Mouse (Mus musculus) heart, adult 9 months (tissue): ENCODE measurements around the gene Cyp2t4.

ENCODE experiments used
- DNase-seq, 2 experiments: peaks; one replicate each; pipeline ENCODE4 v3.0.0; 2022; ENCODE audit warnings: low spot score in 2 of 2

Cyp2t4 gene

DNA sequence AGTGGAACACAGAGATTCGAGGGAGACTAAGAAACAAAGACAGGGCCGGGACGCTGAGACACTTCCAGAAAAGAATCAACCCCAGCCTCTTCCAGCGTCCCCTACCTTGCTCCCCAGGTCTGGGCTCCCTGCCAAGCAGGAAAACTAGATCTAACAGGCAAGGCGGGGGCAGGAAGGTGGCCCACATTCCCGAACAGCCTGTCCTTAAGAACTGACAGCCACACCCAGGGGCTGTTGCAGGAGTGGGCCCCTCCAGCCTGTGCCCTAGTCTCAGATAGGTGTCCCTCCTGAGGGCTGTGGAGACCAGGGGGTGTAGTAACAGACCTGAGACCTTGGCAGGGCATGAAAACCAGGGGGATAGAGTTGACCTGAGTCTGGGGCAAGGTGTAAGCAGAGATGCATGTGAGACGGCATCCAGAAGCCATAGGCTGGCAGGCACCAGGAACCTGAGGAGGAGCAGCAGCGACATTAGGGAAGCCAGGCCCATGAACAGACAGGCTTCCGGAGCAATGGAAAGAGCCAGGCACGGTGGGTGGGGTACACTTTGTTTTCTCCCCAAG is at the start of gene Cyp2t4:
Gene Cyp2t4, plus strand, starts transcription at position 510 of the 560 bp plus-strand sequence.
- DNase-seq, result peak in 1 of 2 experiments; percentile 53

DNA sequence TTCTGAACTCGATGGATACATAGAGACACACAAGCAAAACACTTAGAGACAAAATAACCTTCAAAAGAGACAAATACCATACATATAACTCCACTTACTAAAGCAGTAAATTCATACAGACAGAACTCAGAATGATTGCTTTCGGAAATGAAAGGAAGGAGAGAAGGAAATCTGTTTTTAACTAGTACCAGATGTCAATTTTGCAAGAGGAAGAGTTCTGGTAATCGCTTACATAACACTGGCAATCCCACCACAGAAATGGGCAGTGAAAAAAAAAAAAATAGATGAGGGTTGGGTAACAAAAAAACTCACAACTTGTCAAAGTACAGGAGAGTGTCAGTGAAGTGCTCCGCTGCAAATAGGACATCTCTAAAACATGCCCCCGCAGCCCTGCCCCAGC is 48.6 kb upstream of the Cyp2t4 start:
- no peak for DNase-seq

DNA sequence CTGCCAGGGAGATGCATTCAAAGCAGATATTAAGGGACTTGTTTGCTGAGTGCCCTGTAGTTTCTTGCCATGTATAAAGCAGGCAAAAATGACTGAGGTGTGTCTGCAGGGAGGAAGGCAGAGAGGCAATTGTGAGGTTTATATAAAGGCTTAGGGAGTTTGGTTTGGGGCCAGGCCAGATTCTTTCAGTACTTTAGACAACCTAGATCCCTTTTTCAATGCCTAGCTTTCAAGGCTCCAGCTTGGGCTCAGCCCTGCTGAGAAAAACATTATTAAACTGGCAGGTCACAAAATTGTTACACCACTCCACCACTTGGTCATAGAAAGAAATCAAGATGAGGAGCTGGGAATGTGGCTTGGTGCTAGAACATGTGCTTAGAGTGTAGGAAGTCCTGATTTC is 43.2 kb upstream of the Cyp2t4 start:
- DNase-seq, result no peak

DNA sequence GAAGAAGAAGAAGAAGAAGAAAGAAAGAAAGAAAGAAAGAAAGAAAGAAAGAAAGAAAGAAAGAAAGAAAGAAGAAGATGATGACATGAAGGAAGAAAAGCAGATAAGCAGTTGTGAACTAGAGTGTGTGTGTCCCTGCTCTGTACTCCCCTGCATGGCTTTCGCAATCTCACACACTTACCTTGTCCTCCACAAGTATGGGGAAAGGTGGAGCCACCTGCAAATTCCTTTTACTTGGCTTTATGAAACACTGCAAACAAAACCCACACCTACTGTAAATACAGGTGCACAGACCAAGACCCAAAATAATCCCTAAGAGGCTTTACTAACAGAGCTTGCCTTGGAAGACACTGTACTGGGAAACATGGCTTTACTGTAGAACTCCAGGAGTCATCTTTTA is 42.5 kb upstream of the Cyp2t4 start:
- DNase-seq, result no peak

DNA sequence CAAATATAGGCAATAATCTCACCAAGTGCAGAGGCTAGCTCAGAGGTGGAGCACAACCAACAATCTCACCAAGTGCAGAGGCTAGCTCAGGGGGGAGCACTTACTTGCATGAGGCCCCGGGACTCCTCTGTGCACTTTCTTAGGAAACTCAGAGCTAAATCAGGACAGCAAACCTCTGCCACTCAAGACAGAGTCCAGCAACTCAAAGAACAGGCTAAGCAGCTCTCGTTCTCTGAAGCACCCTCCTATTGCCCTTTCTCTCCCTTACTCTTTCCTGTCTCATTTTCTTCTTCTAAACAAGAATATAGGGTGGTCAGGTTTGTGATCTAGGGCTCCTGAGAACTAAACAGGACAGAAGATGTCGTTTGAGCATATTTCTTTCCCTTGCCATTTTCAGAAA is 41.5 kb upstream of the Cyp2t4 start:
- DNase-seq, result no peak

DNA sequence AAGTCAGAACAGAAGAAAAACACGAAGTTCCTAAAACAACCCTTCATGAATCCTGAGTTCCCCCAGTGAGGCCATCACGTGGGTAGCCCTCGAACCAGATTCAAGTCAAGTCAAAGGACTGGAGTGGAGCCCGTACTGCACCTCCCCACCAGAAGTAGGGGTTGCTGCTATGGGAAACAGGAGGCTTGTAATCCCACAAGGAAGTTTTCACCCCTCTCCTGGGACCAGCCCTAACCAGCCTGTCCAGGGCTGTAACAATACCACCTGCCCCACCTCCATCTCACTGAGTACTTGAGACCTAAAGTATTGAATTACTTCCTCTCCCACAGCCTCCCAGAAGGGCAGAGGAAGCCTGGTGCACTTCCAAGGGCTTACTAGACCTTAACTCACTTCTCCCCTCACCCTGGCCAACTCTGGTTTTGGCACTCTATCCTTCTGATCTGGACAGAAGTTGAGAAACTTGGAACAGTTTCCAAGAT is 35.4 kb upstream of the Cyp2t4 start:
- peak; percentile 30 to 41 for DNase-seq

DNA sequence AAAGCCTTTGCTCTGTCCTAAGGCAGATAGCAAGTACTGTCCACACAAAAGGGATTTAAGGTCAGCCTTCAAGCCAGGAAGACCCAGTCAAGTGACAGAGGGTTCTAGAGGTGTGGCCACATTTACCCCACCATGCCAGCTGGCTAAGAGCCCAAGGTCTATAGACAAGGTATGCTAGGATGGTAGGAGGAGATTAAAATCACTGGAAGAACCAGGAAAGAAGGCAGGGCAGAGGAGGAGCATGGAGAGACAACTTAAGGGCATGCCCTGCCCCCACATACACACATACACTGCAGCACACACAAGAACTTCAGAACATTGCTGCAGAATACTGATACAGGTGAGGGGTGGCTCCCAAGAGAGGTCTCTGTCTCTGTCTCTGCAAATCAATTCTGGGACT is 33.8 kb upstream of the Cyp2t4 start, which contains the start of gene Cyp2f2:
Gene Cyp2f2, plus strand, starts transcription at position 234 of the 400 bp plus-strand sequence.
- DNase-seq, result no peak

DNA sequence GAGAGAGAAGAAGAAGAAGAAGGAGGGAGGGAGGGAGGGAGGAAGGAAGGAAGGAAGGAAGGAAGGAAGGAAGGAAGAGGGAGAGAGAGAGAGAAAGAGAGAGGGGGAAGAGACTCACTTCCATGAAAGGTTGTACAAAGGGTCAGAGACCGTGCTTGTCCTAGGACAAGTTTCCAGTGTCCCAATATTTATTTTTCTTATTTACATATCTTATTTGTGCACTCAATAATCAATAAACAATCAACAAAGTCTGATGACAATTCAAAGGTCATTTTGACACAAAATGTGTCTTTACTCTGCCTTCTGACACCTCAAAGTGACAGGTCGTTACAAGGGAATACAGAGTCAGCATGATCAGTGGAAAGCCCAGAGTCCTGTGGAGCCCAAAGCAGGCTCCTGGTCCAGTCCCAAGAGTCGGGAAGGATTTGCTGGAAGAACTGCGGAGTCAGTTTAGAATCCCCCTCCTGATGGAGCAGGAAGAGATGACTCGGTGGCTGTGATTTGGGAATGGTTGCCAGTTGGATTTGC is 29.1 kb upstream of the Cyp2t4 start:
- no peak for DNase-seq

DNA sequence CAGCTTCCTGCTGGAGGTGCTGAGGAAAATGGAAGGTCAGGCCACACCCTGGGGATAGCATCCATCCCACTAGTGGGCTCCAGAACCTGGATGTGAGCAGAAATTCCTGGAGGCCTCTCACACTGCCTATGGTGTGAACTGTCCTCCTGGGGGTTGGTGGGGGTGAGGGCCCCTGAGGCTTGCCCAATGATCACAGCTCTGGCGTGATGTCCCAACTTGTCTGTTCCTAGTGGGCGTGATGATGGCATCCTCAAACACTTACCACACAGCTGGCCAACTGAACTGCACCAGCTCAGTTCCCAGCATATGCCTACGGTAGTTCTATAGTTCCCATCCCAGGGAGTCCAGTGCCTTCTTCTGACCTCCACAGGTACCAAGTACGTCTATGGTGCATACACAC is 28.5 kb upstream of the Cyp2t4 start:
- no peak for DNase-seq

DNA sequence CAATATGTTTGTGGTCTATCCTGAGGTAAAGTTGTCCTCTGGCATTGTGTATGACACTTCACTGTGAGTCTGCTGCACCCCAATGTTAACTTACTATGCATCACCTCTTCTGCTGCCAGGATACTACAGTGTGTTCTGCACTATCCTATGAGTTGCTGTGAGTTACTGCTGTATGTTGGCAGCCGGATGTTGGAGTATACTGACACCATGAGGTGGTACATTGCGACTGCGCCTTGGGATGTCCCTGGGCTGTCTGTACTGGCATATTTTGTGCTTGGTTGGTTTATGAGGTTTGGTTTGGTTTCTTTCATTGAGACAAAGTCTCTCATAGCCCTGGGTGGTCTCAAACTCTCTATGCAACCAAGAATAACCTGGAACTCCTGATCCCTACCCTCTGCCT is 25.4 kb upstream of the Cyp2t4 start:
- no peak for DNase-seq

DNA sequence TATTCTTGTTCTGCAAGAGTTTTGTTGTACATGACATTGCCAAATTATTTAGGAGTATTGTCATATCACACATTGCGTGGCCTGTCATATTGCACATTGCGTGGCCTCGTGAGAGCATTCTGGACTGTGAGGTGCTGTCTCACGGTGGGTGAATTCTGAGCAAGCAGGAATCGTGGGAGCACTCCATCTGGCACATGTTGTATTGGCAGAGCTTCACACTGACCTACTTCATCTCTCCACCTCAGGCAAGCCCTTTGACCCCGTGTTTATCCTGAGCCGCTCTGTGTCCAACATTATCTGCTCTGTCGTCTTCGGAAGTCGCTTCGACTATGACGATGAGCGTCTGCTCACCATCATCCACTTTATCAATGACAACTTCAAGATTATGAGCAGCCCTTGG is 24.6 kb upstream of the Cyp2t4 start:
- DNase-seq, result no peak

DNA sequence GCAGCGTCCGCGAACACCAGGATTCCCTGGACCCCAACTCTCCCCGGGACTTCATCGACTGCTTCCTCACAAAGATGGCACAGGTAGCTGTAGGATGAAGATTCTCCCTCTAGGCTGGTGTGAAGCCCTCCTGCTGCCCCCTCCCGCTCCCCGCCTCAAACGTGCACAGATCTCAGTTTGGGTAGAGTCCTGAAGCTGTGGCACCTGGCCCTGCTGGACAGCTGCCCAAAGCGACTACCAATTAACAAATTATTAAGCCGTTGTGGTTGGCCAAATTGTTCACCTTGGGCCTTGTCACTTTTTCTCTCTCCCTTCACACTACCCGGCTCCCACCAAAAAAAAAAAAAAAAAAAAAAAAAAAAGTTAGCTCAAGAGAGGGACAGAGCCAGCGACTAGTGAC is 23.7 kb upstream of the Cyp2t4 start:
- DNase-seq, result no peak

DNA sequence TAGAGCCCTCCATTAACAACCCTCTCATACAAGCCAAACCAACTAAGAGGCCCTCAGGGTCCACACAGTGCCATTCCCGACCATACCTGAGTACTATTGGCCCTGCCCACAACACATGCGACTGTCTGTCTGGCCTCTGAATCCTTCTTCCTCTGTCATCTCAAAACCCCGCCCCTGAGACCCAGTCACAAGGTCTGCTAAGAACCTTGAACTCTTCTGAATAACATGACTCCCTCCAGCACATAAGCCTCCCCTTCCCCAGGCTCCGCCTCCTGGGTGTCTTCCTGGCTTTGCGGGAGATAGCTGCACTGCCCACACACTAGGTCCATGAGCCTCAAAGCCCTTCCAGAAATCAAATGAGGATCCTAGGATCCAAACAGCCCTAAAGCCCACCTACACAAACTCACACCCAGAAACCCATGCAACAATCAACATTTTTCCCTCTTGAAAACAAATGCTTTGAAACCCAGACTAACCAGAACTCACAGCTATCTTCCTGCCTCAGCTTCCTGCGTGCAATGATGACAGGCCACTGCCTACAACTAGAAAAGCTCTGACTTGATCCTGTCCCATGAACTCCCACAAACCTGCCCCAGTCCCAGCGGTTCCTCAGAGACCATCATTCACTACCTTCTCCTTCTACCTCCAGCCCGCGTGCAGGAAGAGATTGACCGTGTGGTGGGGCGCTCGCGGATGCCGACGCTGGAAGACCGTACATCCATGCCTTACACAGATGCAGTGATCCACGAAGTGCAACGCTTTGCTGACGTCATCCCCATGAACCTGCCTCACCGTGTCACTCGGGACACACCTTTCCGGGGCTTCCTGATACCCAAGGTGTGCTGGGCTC is 22.8 kb upstream of the Cyp2t4 start:
- no peak for DNase-seq

DNA sequence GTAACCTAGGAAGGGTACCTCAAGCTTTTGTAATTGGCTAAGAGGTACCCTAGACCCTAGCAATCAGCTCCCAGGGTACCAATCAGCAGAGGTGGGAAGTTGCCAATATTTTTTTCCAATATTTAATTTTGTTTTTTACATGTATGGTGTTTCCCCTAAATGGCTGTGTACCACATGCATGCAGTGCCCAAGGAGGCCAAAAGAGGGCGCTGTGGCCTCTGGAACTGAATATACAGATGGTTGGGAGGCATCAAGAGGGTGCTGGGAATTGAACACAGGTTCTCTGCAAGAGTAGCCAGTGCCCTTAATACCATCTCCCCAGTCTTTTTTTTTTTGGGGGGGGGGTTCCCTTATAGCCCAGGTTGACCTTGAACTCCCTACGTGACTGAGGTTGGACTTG is 22.1 kb upstream of the Cyp2t4 start:
- DNase-seq, result no peak

DNA sequence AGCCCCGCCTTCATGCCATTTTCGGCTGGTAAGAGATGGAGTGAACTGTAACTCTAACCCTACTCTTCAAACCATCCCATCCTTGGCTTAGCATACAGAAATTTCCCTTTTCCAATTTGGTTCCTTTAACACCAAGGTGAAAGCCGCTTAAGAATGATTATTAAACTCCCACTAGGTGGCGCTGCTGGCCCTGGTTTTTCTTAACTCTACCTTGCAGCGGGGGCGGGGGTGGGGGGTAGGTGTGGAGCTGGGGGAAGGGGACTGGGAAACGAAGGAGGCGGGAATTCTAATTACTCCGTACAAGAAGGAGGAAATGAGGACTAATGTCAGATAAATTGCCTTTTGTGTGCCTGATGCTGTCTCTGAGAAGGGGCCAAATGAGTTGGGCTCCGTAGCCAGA is 20.9 kb upstream of the Cyp2t4 start:
- peak in 1 of 2 experiments; percentile 25 for DNase-seq

DNA sequence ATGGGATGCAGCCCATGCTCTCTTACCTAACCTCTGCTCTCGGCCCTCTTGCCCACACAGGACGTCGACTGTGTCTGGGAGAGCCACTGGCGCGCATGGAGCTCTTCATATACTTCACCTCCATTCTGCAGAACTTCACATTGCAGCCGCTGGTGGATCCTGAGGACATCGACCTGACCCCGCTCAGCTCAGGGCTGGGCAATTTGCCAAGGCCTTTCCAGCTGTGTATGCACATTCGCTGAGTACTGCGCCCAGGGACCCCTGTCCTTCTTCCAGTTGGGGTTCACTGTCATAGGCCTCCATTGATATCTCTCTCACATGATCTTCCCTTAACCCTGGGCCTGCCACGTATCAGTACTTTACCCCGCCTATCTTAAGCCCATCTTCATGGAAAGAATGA is 20.4 kb upstream of the Cyp2t4 start:
- no peak for DNase-seq

DNA sequence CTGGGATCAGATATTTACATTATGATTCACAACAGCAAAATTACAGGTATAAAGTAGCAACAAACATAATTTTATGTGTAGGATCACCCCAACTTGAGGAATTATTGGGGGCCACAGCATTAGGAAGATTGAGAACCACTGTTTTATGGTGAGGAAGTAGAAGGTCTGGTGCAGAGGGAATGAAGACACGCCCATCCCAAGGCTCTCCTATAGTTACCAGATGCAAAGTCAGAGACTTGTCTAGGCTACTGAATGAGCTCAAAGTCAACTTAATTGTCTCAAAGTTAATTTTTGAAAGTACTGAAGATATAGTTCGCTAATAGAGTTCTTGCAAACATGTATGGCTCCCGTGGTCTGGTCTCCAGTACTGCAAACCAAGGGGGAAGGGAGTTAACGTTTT is 19.8 kb upstream of the Cyp2t4 start:
- no peak for DNase-seq

DNA sequence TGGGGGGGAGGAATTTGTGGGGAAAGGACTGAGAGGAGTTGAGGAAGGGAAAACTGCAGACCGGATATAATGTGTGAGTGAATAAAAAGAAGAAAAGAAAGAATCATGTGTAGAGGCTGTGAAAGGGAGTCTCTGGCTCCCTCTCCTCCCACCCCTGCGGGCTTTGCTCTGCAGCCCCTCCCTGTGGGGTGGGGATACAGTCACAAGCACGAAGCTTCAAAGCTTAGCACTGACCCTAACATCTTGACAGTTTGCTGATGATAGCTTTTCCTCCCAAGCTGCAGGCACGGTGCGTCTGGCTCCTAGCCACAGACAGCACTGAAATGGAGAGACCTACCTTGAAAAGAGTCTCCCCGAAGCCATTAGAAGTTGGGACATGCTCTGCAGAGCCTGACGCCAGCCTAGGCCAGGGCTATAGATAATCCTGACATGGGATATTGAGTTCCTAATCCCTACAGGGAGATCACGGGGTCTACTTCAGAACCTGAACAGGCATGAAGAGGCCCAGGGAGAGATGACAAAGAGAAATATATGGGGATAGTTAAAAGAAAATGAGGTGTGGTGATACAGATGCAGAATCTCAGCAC is 17.0 kb upstream of the Cyp2t4 start:
- DNase-seq, result no peak

DNA sequence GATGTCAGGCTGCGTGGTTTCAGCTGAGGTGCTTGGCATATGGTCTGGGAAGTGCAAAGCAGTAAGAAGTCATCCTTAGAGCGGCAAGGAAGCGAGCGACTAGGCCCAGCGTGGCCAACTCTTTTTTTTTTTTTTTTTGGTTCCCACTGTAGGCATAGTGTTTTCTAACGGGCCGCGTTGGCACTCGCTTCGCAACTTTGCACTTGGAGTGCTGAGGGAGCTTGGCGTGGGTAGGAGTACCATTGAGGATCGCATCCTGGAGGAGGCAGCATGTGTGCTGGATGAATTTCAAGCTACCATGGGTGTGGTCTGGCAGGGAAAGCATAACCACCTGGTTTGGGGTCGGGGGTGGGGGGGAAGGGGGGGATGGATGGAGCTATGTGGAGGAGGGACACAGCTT is 2.5 kb downstream of the Cyp2t4 start:
- DNase-seq, result no peak

DNA sequence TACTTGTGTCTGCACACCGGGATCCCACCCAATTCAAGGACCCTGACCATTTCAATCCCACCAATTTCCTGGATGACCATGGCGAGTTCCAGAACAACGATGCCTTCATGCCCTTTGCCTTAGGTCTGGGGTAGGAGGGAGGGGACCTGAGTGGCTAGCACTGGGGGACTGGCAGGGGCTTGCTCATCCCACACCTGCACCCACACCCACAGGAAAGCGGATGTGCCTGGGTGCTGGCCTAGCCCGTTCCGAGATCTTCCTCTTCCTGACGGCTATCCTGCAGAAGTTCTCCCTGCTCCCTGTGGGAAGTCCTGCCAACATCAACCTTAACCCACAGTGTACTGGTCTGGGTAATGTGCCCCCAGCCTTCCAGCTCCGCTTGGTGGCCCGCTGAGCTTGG is 4.7 kb downstream of the Cyp2t4 start:
- no peak for DNase-seq

DNA sequence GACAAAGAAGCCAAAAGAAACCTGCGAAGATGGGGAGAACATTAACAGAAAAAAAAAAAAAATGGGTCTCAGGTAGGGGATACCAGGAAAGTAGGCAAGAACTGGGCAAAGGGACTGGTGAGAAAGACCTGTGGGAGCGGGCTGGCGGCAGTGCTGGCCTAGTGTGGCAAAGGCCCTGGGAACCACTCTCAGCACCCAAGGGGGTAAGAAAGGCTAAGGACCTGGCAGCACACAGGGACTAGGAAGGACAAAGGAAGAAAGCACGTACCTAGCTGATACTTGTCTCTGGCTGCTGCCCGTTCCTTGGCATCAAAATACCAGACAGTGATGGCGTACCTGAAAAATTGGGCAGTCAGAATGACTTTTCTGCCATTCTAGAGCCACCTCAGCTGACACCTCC is 5.7 kb downstream of the Cyp2t4 start:
- no peak for DNase-seq

DNA sequence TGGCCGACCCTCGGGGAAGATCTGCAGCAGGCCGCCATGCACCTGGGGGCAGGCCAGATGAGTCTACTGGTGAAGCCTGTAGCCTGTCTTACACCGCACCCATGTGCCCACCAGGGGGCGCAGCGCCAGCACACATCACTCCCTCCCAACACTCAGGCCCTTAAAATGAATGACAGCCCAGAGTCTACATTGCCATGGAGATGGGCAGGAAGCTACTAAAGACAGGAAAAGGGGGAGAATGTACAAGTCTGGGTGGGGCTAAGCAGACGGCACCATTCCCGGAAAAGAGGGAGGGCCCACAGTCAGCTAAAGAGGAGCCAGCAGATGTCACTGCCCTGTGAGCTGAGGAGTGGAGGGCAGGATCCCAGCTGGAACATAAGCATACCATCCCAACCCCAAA is 6.4 kb downstream of the Cyp2t4 start:
- DNase-seq, result peak; percentile 88 to 92

DNA sequence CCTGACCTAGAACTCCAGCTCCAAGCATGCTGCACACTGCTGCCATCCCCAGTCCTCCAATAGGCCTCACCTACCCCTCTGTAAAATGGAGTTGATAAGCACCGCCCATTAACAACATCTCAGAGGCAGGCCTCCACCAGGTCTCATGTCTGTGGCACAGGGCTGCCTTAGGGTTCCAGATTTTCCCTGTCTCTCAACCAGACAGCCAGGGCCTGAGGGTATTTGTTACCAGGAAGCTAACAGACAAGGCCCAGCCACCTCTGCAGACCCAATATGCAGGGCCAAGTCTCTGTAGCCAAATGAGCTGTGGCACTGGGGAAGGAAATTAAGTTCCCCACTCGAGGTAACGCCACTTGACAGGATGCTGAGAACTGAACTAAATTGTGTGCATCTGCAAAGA is 7.4 kb downstream of the Cyp2t4 start:
- DNase-seq, result no peak
